Mouse (Mus musculus) heart, embryonic 10.5 days (tissue): ENCODE results near the gene Eloa. TPM values are rescaled to one million over a fixed set of nuclear protein-coding genes. Genes with fewer than 3 reads are reported as not detected.
A peak's percentile ranks its signal among the peaks of the same experiment; 100 is the strongest.
"Not testable (repeated sequence)": the region's sequence is repeated elsewhere in the genome, so short reads cannot be mapped to it uniquely, and the experiment has no call there.

Source experiments
- DNase-seq: peaks from one replicate; pipeline ENCODE4 v3.0.0-alpha.2; 2017; ENCODE audit warnings: low spot score
- H3K27ac ChIP-seq: fragments of 300-500 bp; sonication (generic); 2 replicates; pipeline ENCODE4 v1.5.1; 2016; ENCODE audit warnings: mild to moderate bottlenecking
- H3K27me3 ChIP-seq: fragments of 300-500 bp; sonication (generic); 2 replicates; pipeline ENCODE4 v1.6.1; 2016; ENCODE audit warnings: mild to moderate bottlenecking; ENCODE audit not compliant: poor library complexity, insufficient read depth, severe bottlenecking
- H3K36me3 ChIP-seq: fragments of 300-500 bp; sonication (generic); 2 replicates; pipeline ENCODE4 v1.6.1; 2016; ENCODE audit warnings: mild to moderate bottlenecking, moderate library complexity
- H3K4me1 ChIP-seq: fragments of 300-500 bp; sonication (generic); 2 replicates; pipeline ENCODE4 v1.6.1; 2016; ENCODE audit warnings: mild to moderate bottlenecking
- H3K4me3 ChIP-seq: fragments of 300-500 bp; sonication (generic); 2 replicates; pipeline ENCODE4 v1.5.1; 2016; ENCODE audit warnings: mild to moderate bottlenecking, moderate library complexity
- H3K9me3 ChIP-seq: fragments of 300-500 bp; sonication (generic); 2 replicates; pipeline ENCODE4 v1.6.1; 2016; ENCODE audit warnings: mild to moderate bottlenecking, moderate library complexity
- WGBS: fragments of 180-500 bp; shearing (Covaris S2); methylation state at CpG from one replicate; pipeline ENCODE4 v1.1.7; 2016; 5-methylcytosine and 5-hydroxymethylcytosine counted together
- polyA plus RNA-seq: library from polyadenylated mRNA; unstranded; fragments of >200 nt; fragmentation: Nextera tagmentation; extraction: Ambion mirVana; gene quantifications from 2 replicates; pipeline ENCODE4 v1.2.1, GENCODE M21; 2016

The Eloa gene
- polyA plus RNA-seq, result 35.6 and 36.1 TPM in 2 replicates

DNA sequence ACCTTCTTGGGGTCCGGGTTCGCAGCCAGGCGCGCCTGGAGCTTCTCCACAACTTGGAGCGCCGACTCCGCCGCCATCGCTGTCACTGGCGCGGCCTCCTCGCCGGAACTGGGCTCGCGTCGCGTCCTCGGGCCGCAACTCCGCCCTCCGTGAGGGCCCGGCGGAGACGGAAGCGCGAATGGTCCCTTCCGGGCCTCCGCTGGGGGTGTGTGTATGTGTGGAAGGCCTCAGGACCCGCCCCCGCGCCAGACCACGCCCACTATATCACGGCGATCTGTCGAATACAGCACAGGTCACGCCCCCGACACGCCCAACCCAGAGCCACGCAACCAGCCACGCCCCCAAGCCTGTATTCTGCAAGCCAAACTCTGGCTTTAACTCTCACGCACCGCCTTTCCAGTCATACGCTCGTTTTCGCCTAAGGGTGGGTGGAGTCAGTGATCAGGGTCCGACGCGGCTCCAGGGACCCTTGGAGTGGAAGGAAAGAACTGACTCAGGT, at the start of gene Eloa:
Gene Eloa, minus strand, starts transcription at position 215 of the 499 bp plus-strand sequence.
- peak; percentile 100 for DNase-seq
- no peaks in the 10 kb centered on the region for H3K27me3 ChIP-seq
- peaks cover 14% of the 10 kb centered on the region for H3K4me1 ChIP-seq
- H3K36me3 ChIP-seq, result no peaks in the 10 kb centered on the region; the same call in 1 of the 2 replicates
- no peaks in the 10 kb centered on the region for H3K9me3 ChIP-seq
- peak within 1 kb of the TSS; percentile 98 for H3K27ac ChIP-seq
- H3K4me3 ChIP-seq, result peak within 1 kb of the TSS; percentile 100
- WGBS, result under 1% methylated on average over 48 of the region's 48 CpGs

DNA sequence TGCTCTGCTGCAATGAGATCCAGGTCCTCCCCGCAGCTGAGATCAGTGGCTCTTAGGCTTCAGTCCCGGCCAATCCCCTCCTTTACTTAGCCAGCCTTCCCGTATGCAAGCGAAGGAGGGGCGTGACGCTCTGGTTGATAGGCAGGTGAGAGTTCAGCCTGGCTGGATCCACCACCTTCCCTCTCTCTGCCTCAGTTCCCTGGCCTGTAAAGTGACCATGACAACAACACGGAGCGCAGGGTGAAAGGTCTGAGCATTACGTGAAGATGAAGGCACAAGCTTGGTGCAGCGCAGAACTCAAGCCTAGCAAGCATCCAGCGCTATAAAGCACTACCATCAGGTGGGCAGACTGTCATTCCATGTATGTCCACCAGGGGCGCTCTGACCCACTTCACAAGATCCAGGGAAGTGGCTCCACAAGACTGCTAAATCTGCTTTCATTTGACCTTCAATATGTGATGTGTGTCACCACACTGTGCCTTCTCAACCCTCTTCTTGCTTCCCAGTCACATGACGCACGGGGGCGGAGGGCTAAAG, 49.7 kb upstream of the Eloa start:
- Histone ChIP-seq H3K4me1 (peaks cover 29% of the 10 kb centered on the region), H3K9me3 (no peaks in the 10 kb centered on the region), H3K27ac (peak overlapping the region; percentile 59), H3K36me3 (no peaks in the 10 kb centered on the region), H3K27me3 (peaks cover 6% of the 10 kb centered on the region), H3K4me3 (peak overlapping the region; percentile 38)
- peak; percentile 89 for DNase-seq
- WGBS, result 3% methylated on average over 15 of the region's 15 CpGs

DNA sequence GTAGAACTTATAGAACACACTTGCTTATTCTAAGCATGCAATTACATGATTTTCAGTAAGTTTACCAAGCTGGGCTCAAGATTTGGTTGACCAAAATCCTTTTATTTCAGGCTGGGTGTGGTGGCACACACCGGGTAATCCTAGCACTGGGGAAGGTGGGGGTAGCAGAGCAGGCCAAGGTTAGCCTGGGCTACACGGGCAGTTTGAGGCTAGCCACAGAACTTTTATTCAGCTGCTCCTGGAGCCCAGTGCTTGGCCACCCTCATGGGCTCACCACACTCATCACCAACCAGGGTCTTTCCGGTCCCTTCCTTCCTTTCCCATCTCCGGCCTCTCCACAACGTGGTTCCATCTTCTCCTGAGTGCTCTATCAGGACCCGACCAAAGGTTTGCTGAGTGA, 49.0 kb upstream of the Eloa start:
- Histone ChIP-seq H3K4me1 (peaks cover 29% of the 10 kb centered on the region), H3K9me3 (no peaks in the 10 kb centered on the region), H3K27ac (peak overlapping the region; percentile 59), H3K36me3 (no peaks in the 10 kb centered on the region), H3K4me3 (no peak overlapping the region), H3K27me3 (peaks cover 6% of the 10 kb centered on the region)
- 49% methylated on average over 6 of the region's 6 CpGs for WGBS
- DNase-seq, result no peak

DNA sequence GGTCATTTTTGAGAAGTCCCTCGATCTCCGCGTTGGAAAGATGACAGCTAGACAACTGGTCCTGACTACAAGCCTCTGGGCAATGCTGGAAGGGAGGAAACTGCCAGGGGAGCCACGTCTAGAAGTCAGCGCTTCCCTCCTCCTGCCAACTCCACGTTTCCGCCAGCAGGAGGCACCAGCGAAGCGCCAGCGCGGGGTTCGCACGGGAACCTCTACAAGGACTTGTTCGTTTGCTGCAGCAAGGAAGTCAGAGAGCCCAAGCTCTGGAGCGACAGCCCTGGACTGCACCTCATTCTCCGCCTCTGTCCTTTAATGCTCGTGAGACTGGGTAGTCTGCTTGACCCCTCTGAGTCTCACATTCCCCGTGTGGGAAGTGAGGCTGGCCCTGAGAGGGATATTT, 48.4 kb upstream of the Eloa start:
- 4% methylated on average over 18 of the region's 18 CpGs for WGBS
- Histone ChIP-seq H3K9me3 (no peaks in the 10 kb centered on the region), H3K27ac (peak overlapping the region; percentile 59), H3K27me3 (peaks cover 6% of the 10 kb centered on the region), H3K4me3 (no peak overlapping the region), H3K36me3 (no peaks in the 10 kb centered on the region), H3K4me1 (peaks cover 29% of the 10 kb centered on the region)
- DNase-seq, result peak; percentile 95

DNA sequence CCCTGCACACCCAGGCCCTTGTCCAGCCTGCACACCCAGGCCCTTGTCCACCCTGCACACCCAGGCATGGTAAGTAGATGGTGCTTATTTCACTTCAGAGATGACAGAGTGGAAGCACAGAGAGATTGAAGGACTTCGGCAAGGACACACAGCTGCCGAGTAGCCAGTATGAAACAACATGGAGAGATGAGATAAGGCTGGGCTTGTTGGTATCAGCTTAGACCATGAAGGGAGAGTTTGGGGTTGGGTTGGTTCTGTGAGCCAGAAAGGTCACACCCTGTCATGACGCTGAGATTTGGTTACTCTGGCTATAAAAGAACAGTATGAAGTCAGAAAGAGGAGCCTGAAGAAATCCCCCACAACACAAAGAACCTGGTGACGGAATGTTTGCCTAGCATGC, 47.8 kb upstream of the Eloa start:
- Histone ChIP-seq H3K27me3 (peaks cover 6% of the 10 kb centered on the region), H3K27ac (no peak overlapping the region; the same call in 1 of the 2 replicates), H3K9me3 (no peaks in the 10 kb centered on the region), H3K4me1 (peaks cover 29% of the 10 kb centered on the region), H3K36me3 (no peaks in the 10 kb centered on the region), H3K4me3 (no peak overlapping the region)
- no peak for DNase-seq
- WGBS, result 52% methylated on average over 4 of the region's 4 CpGs

DNA sequence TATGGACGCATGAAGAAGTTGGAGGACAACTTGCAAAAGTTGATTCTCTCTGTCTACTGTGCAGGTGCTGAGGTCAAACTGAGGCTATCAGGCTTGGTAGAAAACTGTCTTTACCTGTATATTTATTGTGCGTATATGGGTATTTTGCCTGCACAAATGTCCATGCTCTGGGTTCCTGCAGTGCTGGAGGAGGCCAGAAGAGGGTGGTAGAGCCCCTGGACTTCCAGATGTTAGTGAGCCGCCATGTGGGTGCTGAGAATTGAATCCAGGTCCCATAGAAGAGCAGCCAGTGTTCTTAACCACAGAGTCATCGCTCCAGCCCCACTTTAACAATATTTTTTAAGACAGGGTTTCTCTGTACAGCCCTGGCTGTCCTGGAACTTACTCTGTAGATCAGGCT, 41.6 kb upstream of the Eloa start:
- H3K27ac ChIP-seq, result no peak overlapping the region
- H3K27me3 ChIP-seq, result no peaks in the 10 kb centered on the region
- DNase-seq, result no peak
- H3K4me1 ChIP-seq, result no peaks in the 10 kb centered on the region
- H3K36me3 ChIP-seq, result no peaks in the 10 kb centered on the region
- no peaks in the 10 kb centered on the region for H3K9me3 ChIP-seq
- 85% methylated on average over 4 of the region's 4 CpGs for WGBS
- no peak overlapping the region for H3K4me3 ChIP-seq

DNA sequence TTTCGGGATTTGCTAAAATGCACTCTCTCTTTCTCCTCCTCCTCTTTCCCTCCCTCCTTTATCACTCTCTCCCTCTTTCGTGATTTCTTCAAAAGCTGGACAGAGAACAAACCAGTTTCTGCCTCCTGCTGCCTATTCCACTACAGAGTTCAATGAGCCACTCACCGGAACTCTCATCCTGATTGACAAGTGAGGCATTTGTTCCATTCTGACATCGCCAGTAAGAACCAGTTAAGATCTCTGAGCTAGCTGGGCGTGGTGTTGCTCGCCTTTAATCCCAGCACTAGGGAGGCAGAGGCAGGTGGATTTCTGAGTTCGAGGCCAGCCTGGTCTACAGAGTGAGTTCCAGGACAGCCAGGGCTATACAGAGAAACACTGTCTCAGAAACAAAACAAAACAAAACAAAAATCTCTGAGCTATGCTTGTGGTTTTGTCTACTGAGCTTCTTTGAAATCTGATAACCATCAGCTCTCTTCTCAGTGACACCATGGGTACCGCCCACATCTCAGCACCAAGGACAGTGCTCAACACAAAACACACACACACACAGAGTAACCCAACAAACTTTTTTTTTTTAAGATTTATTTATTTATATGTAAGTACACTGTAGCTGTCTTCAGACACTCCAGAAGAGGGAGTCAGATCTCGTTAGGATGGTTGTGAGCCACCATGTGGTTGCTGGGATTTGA, 38.4 kb upstream of the Eloa start:
- WGBS, result 51% methylated on average over 9 of the region's 9 CpGs
- H3K4me3 ChIP-seq, DNase-seq: not testable (repeated sequence)

DNA sequence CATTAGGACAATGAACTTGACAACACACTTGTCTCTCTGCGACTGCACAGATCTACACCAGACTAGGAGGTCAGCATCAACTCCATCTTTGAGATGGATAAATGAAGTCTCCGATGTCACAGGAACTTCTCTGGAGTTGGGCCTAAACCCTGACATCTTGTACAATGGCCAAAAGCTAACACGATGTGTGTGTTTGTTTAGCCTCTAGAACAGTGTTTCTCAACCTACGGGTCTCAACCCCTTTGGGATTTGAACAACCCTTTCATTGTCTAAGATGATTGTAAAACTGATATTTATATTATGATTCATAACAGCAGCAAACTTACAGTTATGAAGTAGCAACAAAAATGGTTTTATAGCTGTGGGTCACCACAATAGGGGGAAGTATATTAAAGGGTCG, 36.4 kb upstream of the Eloa start:
- H3K36me3 ChIP-seq, result no peaks in the 10 kb centered on the region
- WGBS, result 87% methylated on average over 5 of the region's 5 CpGs
- DNase-seq, result no peak
- no peak overlapping the region for H3K4me3 ChIP-seq
- H3K27me3 ChIP-seq, result no peaks in the 10 kb centered on the region
- no peak overlapping the region for H3K27ac ChIP-seq
- no peaks in the 10 kb centered on the region for H3K4me1 ChIP-seq
- no peaks in the 10 kb centered on the region for H3K9me3 ChIP-seq

More for the DNA sequence above, 38.4 kb upstream of the Eloa start:
- H3K27ac ChIP-seq, H3K4me1 ChIP-seq, H3K27me3 ChIP-seq, H3K36me3 ChIP-seq, H3K9me3 ChIP-seq: not testable (repeated sequence)

DNA sequence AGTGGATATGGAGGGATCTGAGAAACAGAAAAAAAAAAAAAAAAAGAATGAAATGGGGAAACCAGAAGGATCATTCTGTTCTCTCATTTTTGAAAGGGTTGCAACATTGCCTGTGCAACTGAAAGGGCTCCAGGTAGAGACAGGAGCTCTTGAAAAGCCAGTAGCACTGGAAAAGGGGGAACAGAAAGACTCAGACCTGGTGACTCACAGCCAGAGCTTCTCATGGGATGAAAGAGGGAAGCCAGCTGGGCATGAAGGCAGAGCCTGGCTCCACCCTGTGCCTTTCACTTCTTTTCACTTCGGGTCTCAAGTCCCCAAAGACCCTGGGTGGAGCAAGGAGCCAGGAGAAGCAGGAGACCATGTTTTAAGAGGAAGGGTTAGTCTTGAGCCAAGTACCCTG, 34.5 kb upstream of the Eloa start:
- Histone ChIP-seq H3K4me1 (peaks cover 12% of the 10 kb centered on the region), H3K9me3 (no peaks in the 10 kb centered on the region), H3K36me3 (peaks cover 14% of the 10 kb centered on the region), H3K27me3 (no peaks in the 10 kb centered on the region), H3K4me3 (no peak overlapping the region), H3K27ac (no peak overlapping the region)
- DNase-seq, result no peak
- WGBS, result 26% methylated on average over 1 of the region's 1 CpGs

DNA sequence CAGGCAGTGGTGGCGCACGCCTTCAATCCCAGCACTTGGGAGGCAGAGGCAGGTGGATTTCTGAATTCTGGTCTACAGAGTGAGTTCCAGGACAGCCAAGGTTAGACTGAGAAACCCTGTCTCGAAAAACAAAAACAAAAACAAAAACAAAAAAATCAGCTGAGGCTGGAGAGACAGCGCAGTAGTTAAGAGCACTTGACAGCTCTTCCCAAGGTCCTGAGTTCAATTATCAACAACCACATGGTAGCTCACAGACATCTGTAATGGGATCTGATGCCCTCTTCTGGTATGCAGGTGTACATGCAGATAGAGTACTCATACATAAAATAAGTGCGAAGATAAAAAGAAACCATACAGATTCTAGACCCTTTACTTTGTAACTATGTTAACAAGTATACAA, 32.3 kb upstream of the Eloa start:
- H3K9me3 ChIP-seq, result no peaks in the 10 kb centered on the region
- no peaks in the 10 kb centered on the region for H3K27me3 ChIP-seq
- H3K27ac ChIP-seq, result no peak overlapping the region
- peaks cover 36% of the 10 kb centered on the region for H3K36me3 ChIP-seq
- peaks cover 20% of the 10 kb centered on the region for H3K4me1 ChIP-seq
- no peak overlapping the region; the same call in 1 of the 2 replicates for H3K4me3 ChIP-seq
- DNase-seq, result no peak
- WGBS, result 72% methylated on average over 5 of the region's 5 CpGs

DNA sequence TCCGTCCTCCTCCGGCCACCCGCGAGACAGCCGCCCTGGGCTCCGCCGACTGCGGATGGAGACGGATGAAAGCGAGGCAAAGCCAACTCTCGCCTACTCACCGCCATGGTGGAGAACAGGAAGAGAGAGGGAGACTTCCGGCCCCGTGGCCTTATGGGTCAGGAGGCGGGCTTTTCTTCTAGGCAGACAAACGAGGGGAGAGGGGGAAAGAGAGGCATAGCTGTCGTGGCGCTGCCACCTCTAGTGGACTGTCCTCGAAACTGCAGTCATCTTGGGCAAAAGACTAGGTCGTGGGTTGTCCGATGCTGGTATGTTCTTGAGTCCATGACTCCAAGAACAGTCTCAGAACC, 31.7 kb upstream of the Eloa start, which contains the start of gene Rpl11:
Gene Rpl11, minus strand, starts transcription at position 182 of the 350 bp plus-strand sequence.
- 1% methylated on average over 21 of the region's 21 CpGs for WGBS
- peak within 1 kb of the TSS; percentile 91 for H3K4me3 ChIP-seq
- no peaks in the 10 kb centered on the region for H3K9me3 ChIP-seq
- peaks cover 20% of the 10 kb centered on the region for H3K4me1 ChIP-seq
- peaks cover 42% of the 10 kb centered on the region for H3K36me3 ChIP-seq
- DNase-seq, result peak; percentile 98
- H3K27ac ChIP-seq, result peak within 1 kb of the TSS; percentile 98
- no peaks in the 10 kb centered on the region for H3K27me3 ChIP-seq

DNA sequence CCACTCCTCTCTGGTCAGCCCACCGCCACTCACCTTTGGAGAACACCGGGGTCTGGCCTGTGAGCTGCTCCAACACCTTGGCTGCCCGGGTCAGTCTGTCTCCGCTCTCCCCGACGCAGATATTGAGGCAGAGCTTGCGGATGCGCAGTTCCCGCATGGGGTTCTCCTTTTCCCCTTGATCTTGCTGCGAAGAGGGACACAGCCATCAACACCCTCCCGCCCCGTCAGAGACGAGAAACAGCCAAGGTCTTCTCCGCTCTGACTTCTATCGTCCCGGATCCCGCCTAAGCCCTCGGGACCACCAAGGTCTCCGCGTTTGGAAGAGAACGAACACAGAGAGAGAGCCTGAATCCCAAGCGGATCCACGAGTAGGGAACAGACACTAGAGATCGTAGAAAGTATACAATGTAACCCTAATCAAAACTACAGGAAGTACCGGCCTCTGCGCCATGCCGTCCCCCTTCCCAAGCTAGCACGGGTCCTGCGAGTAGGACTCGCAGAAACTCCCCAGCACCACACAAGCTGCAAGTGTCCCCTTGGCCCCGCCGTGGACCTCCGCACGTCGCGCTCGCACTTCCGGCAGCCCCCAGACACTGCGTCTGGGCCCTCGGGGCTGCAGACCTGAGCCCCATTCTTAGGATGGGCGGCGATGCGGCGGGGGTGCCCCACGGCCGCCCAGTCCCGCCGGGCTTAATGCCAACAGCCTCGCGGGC, 31.1 kb upstream of the Eloa start:
- Histone ChIP-seq H3K27ac (peak overlapping the region; percentile 98), H3K9me3 (no peaks in the 10 kb centered on the region)

DNA sequence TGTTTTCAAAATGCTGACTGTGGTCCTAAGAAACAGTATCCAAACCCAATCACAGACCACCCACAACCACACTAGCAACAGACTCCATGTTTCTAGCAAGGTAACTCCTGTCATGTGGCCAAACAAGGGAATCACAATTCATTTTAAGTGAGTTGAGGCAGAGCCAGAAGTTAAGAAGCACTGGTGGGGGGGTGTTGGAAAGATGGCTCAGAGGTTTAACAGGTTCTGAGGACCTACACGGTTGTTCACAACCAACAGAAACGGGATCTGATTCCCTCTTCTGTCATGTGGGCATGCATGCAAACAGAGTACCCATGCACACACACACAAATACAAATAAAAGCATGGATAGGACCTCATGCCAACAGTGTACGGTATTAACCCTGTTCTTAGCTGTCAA, 30.5 kb upstream of the Eloa start:
- no peak for DNase-seq
- 3% methylated on average over 3 of the region's 3 CpGs for WGBS

More for the DNA sequence above, 31.1 kb upstream of the Eloa start:
- peaks cover 20% of the 10 kb centered on the region for H3K4me1 ChIP-seq
- no peaks in the 10 kb centered on the region for H3K27me3 ChIP-seq
- WGBS, result under 1% methylated on average over 50 of the region's 50 CpGs
- H3K4me3 ChIP-seq, result peak overlapping the region; percentile 91
- DNase-seq, result no peak
- peaks cover 47% of the 10 kb centered on the region for H3K36me3 ChIP-seq

More for the DNA sequence above, 30.5 kb upstream of the Eloa start:
- peak overlapping the region; percentile 91 for H3K4me3 ChIP-seq
- no peaks in the 10 kb centered on the region for H3K27me3 ChIP-seq
- peaks cover 20% of the 10 kb centered on the region for H3K4me1 ChIP-seq
- H3K9me3 ChIP-seq, result no peaks in the 10 kb centered on the region
- peak overlapping the region; percentile 98 for H3K27ac ChIP-seq
- peaks cover 50% of the 10 kb centered on the region for H3K36me3 ChIP-seq
